Mouse (Mus musculus): ENCODE data around the gene B230118H07Rik. TPM values are rescaled to one million over a fixed set of nuclear protein-coding genes. Genes with fewer than 3 reads are reported as not detected.
A peak's percentile ranks its signal among the peaks of the same experiment; 100 is the strongest.

Gene B230118H07Rik
- polyA plus RNA-seq, 1 experiment from 2014 or later = 50.3 TPM

DNA sequence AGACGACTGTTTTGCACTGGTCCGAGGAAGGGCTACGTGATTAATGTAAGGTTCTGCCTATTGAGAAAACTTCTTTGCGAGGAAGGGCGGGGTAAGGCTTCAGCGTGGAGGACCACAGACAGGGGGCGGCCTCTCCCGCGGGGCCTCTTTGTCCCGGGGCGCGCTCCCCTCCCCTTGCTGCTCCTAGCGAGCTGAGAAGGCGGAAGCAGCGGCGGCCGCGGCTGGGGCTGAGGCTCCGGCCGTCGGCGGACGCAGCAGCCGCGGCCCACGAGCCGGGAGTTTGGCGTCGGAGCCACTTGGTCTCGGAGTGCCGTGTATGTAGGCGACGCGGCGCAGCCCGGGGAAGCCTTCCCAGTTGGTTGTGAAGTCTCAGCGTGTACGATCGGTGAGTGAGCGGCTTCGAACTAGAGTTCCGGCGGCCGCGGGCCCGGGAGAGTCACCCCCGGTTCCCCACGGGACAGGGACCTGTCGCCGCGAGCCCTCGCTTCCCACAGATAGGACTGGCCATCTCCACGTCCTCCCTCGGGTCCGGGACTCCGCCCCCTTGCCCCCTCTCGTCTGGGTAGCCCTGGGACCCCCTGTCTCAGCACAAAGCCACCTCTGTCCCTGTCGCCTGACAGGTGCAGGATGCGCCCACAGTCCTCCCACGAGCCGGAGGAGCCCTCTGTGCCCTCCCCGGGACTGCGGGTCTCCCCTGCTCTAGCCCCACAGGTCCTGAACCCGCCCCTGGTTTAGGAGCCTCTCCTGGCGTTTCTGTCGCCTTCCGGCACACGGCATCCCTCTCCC is 29.1 kb upstream of the B230118H07Rik start, which contains the start of gene Traf6:
Traf6 (plus strand) TSS at position 194 of the 786 bp plus-strand sequence.
- 0 out of 2 replicates have a peak, but pooled peaks cover 3% of the 10 kb centered on the region for H3K27me3 ChIP-seq (ENCODE audit: control insufficient read depth, insufficient read depth, low read length)
- under 1% methylated on average over 68 of the region's 68 CpGs for WGBS
- H3K4me2 ChIP-seq (ENCODE audit: low read depth, low read length) = peak within 1 kb of the TSS; percentile 56

GRCm38 (mm10) chr2:101673547-101673946 is 24.2 kb upstream of the B230118H07Rik start:
- no peaks in the 10 kb centered on the region for H3K9me3 ChIP-seq (replicated peaks; ENCODE audit: control insufficient read depth, low read length)
- H3K4me3 ChIP-seq (replicated peaks; ENCODE audit: low read length) = no peak overlapping the region
- H3K4me2 ChIP-seq (ENCODE audit: low read depth, low read length) = no peak overlapping the region
- H3K4me1 ChIP-seq (ENCODE audit: control insufficient read depth, insufficient read depth, low read length) = no peaks in the 10 kb centered on the region
- WGBS = 69% methylated on average over 3 of the region's 3 CpGs
- H3K36me3 ChIP-seq (ENCODE audit: control insufficient read depth, insufficient read depth, low read length) = no peaks in the 10 kb centered on the region
- no peak overlapping the region for H3K27ac ChIP-seq (ENCODE audit: low read length)
- no peak overlapping the region for H3K9ac ChIP-seq (ENCODE audit: low read length)
- ATAC-seq (ENCODE audit: insufficient read depth, low FRiP score) = no peak
- H3K27me3 ChIP-seq (ENCODE audit: control insufficient read depth, insufficient read depth, low read length) = 0 out of 2 replicates have a peak, but pooled peaks cover 3% of the 10 kb centered on the region

More for the DNA sequence above, 29.1 kb upstream of the B230118H07Rik start, which contains the start of gene Traf6:
- no peaks in the 10 kb centered on the region for H3K9me3 ChIP-seq (replicated peaks; ENCODE audit: control insufficient read depth, low read length)
- H3K4me3 ChIP-seq (replicated peaks; ENCODE audit: low read length) = peak within 1 kb of the TSS; percentile 71
- H3K9ac ChIP-seq (ENCODE audit: low read length) = peak within 1 kb of the TSS; percentile 94
- no peak within 1 kb of the TSS for H3K27ac ChIP-seq (ENCODE audit: low read length)
- no peaks in the 10 kb centered on the region; the same call in 1 of the 2 replicates for H3K4me1 ChIP-seq (ENCODE audit: control insufficient read depth, insufficient read depth, low read length)
- peak; percentile 97 for ATAC-seq (ENCODE audit: insufficient read depth, low FRiP score)
- no peaks in the 10 kb centered on the region for H3K36me3 ChIP-seq (ENCODE audit: control insufficient read depth, insufficient read depth, low read length)

- Histone ChIP-seq H3K27me3 (ENCODE audit: control insufficient read depth, insufficient read depth, low read length) (no peaks in the 10 kb centered on the region), H3K9me3 (replicated peaks; ENCODE audit: control insufficient read depth, low read length) (no peaks in the 10 kb centered on the region), H3K4me1 (ENCODE audit: control insufficient read depth, insufficient read depth, low read length) (no peaks in the 10 kb centered on the region), H3K9ac (ENCODE audit: low read length) (no peak overlapping the region), H3K27ac (ENCODE audit: low read length) (no peak overlapping the region), H3K4me2 (ENCODE audit: low read depth, low read length) (no peak overlapping the region), H3K36me3 (ENCODE audit: control insufficient read depth, insufficient read depth, low read length) (no peaks in the 10 kb centered on the region), H3K4me3 (replicated peaks; ENCODE audit: low read length) (no peak overlapping the region)
- no peak for ATAC-seq (ENCODE audit: insufficient read depth, low FRiP score)
- WGBS = 80% methylated on average over 3 of the region's 3 CpGs
Measured at GRCm38 (mm10) chr2:101668751-101669150, 19.4 kb upstream of the B230118H07Rik start.

DNA sequence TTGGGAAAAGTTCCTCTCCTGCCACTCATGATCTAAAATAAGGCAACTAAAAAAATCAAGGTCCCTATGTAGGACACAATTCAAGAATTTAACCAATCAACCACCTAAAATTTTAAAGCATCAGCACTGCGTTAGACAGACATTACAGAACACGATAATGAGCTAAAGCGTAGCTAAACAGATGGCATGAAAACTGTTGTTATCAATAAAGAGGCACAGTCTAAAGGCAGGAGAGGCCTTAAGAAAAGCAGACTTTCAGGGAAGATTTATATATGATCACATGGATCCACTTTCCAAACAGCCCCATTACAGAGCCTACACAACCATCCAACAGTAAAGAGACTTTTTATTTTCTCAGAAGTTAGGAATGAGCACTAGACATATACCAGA is 16.4 kb upstream of the B230118H07Rik start:
- Histone ChIP-seq H3K4me3 (replicated peaks; ENCODE audit: low read length) (no peak overlapping the region), H3K9me3 (replicated peaks; ENCODE audit: control insufficient read depth, low read length) (no peaks in the 10 kb centered on the region), H3K27me3 (ENCODE audit: control insufficient read depth, insufficient read depth, low read length) (no peaks in the 10 kb centered on the region), H3K9ac (ENCODE audit: low read length) (no peak overlapping the region), H3K36me3 (ENCODE audit: control insufficient read depth, insufficient read depth, low read length) (no peaks in the 10 kb centered on the region), H3K4me1 (ENCODE audit: control insufficient read depth, insufficient read depth, low read length) (no peaks in the 10 kb centered on the region), H3K4me2 (ENCODE audit: low read depth, low read length) (no peak overlapping the region), H3K27ac (ENCODE audit: low read length) (no peak overlapping the region)
- 82% methylated on average over 3 of the region's 3 CpGs for WGBS
- no peak for ATAC-seq (ENCODE audit: insufficient read depth, low FRiP score)

DNA sequence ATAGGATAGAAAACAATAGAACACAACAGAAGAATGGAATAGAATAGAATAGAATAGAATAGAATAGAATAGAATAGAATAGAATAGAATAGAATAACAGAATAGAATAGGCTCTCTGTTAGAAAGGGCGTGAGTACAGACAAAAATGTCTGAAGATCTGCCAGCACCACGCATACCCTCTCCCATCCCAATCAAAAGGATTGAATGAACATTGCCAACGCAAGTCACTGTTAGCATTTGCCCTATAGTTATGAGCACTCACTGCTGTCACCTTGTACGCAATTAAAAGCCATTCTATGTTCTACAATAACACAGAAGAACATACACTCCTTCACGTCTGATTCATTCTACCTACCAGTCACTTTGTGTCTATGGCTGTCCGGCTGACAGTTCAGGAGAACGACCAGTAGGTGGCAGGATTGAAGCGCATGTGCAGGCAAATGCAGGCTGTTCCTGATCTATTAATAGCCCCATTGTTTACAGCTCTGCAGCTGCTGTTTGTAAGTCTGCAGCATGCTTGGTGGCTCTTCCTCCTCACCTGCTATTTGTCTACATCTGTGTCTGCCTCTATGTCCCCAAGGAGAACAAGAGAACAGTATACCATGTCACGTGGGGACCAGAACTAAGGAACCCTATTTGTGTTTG is 15.8 kb upstream of the B230118H07Rik start:
- Histone ChIP-seq H3K9ac (ENCODE audit: low read length) (no peak overlapping the region), H3K27me3 (ENCODE audit: control insufficient read depth, insufficient read depth, low read length) (no peaks in the 10 kb centered on the region), H3K9me3 (replicated peaks; ENCODE audit: control insufficient read depth, low read length) (no peaks in the 10 kb centered on the region), H3K36me3 (ENCODE audit: control insufficient read depth, insufficient read depth, low read length) (no peaks in the 10 kb centered on the region), H3K27ac (ENCODE audit: low read length) (no peak overlapping the region), H3K4me2 (ENCODE audit: low read depth, low read length) (no peak overlapping the region), H3K4me1 (ENCODE audit: control insufficient read depth, insufficient read depth, low read length) (no peaks in the 10 kb centered on the region), H3K4me3 (replicated peaks; ENCODE audit: low read length) (no peak overlapping the region)
- 24% methylated on average over 9 of the region's 9 CpGs for WGBS
- no peak for ATAC-seq (ENCODE audit: insufficient read depth, low FRiP score)

GRCm38 (mm10) chr2:101660536-101660935 is 11.2 kb upstream of the B230118H07Rik start:
- H3K9me3 ChIP-seq (replicated peaks; ENCODE audit: control insufficient read depth, low read length) = no peaks in the 10 kb centered on the region
- no peak overlapping the region for H3K4me2 ChIP-seq (ENCODE audit: low read depth, low read length)
- WGBS = 73% methylated on average over 2 of the region's 2 CpGs
- no peak overlapping the region for H3K4me3 ChIP-seq (replicated peaks; ENCODE audit: low read length)
- no peak overlapping the region for H3K9ac ChIP-seq (ENCODE audit: low read length)
- H3K4me1 ChIP-seq (ENCODE audit: control insufficient read depth, insufficient read depth, low read length) = no peaks in the 10 kb centered on the region
- ATAC-seq (ENCODE audit: insufficient read depth, low FRiP score) = no peak
- H3K27me3 ChIP-seq (ENCODE audit: control insufficient read depth, insufficient read depth, low read length) = no peaks in the 10 kb centered on the region
- no peaks in the 10 kb centered on the region for H3K36me3 ChIP-seq (ENCODE audit: control insufficient read depth, insufficient read depth, low read length)
- no peak overlapping the region for H3K27ac ChIP-seq (ENCODE audit: low read length)

- Histone ChIP-seq H3K27ac (ENCODE audit: low read length) (no peak overlapping the region), H3K36me3 (ENCODE audit: control insufficient read depth, insufficient read depth, low read length) (no peaks in the 10 kb centered on the region), H3K4me2 (ENCODE audit: low read depth, low read length) (peak overlapping the region; percentile 54), H3K4me3 (replicated peaks; ENCODE audit: low read length) (peak overlapping the region; percentile 32), H3K4me1 (ENCODE audit: control insufficient read depth, insufficient read depth, low read length) (no peaks in the 10 kb centered on the region), H3K9ac (ENCODE audit: low read length) (no peak overlapping the region), H3K27me3 (ENCODE audit: control insufficient read depth, insufficient read depth, low read length) (no peaks in the 10 kb centered on the region), H3K9me3 (replicated peaks; ENCODE audit: control insufficient read depth, low read length) (no peaks in the 10 kb centered on the region)
- no peak for ATAC-seq (ENCODE audit: insufficient read depth, low FRiP score)
- WGBS = 17% methylated on average over 14 of the region's 14 CpGs
Measured at GRCm38 (mm10) chr2:101652921-101653597, 3.7 kb upstream of the B230118H07Rik start.

GRCm38 (mm10) chr2:101652204-101652920 is 3.0 kb upstream of the B230118H07Rik start:
- no peaks in the 10 kb centered on the region for H3K9me3 ChIP-seq (replicated peaks; ENCODE audit: control insufficient read depth, low read length)
- H3K36me3 ChIP-seq (ENCODE audit: control insufficient read depth, insufficient read depth, low read length) = no peaks in the 10 kb centered on the region
- no peak overlapping the region for H3K9ac ChIP-seq (ENCODE audit: low read length)
- no peak overlapping the region for H3K27ac ChIP-seq (ENCODE audit: low read length)
- 38% methylated on average over 14 of the region's 14 CpGs for WGBS
- ATAC-seq (ENCODE audit: insufficient read depth, low FRiP score) = no peak
- H3K4me2 ChIP-seq (ENCODE audit: low read depth, low read length) = peak overlapping the region; percentile 54
- H3K4me3 ChIP-seq (replicated peaks; ENCODE audit: low read length) = peak overlapping the region; percentile 32
- H3K4me1 ChIP-seq (ENCODE audit: control insufficient read depth, insufficient read depth, low read length) = no peaks in the 10 kb centered on the region
- H3K27me3 ChIP-seq (ENCODE audit: control insufficient read depth, insufficient read depth, low read length) = no peaks in the 10 kb centered on the region
